Mouse (Mus musculus) right cerebral cortex, adult 18-20 months (tissue): Measurements from ENCODE around the gene Cyp27b1.

Experiments used
- DNase-seq: peaks from one replicate; pipeline ENCODE4 v3.0.0; 2022; ENCODE audit warnings: mixed read lengths

Gene Cyp27b1

DNA sequence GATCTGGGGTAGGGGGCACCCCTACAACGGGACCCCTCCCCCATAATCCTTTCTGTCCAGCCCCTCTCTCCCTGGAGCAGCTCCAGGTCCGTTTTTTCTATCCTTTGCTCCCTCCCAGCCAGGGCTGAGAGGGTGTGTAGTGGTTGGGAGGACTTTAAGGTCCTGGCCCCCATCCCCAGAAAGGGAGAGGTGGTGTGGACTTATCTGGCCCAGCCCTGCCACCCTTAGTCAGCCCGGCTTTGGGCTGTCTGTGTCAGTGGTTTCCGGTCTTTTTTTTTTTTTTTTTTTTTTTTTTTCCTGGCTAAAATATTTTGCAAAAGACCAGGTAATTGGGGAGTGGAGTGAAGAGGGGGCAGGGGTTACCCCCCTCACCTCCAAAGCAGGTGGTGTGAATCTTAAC is 44.7 kb downstream of the Cyp27b1 start:
- DNase-seq = no peak

DNA sequence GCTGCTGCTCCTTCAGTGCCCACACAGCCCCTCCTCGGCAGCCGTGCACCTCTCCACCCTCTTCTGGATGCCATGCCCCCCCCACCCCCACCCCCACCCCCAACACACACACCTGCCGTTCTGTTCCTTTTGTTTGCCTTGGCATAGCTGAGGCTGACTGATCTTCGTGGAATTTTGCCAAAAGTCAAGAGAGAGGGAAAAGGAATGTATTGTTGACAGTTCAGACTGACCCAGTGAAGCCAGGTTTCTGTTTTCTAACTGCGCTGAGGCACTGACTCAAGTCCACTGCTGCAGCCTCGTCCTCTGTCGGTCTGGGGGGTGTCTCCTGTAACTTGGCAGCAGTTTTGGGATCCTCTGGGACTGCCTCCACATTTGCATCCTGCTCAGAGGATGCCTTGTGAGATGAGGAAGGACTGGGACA is 46.3 kb downstream of the Cyp27b1 start:
- DNase-seq = no peak

DNA sequence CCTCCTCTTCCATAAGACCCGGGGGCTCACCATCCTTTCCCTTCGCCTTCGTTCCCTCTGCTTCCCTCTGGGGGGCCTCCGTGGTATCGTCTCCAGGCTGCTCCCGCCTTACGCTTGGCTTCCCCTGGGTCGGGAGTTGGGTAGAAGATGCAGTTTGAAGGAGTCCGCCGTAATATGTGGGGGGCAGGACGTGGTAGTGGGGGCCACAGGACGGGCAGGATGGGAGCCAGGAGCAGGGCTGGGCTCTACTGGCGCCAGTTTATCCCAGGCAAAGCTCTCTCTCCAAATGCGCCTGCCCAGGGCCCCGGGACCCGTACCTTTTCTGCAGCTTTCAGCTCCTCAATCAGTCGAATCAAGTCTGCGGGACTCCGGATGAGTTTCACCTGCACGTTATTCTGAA is 50.5 kb downstream of the Cyp27b1 start:
- DNase-seq = no peak

DNA sequence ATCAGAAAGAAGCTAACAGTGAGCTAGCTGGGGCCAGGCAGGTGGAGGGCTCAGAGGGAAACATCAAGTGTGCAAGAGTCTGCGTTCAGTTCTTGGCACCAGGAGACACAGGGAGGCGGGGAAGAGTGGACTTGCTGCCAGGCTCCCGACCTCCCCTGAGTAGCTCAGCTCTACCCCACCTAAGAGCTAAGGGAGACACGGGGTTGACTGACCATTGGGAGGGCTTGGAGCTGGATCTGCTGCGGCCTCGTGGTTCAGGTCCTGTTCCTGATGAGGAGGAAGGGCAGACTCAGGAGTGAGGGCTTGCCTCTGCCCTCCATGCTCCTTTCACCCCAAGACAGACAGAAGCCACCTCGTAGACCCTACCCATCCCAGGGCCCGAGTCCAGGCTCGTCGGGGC is 51.1 kb downstream of the Cyp27b1 start:
- no peak for DNase-seq

DNA sequence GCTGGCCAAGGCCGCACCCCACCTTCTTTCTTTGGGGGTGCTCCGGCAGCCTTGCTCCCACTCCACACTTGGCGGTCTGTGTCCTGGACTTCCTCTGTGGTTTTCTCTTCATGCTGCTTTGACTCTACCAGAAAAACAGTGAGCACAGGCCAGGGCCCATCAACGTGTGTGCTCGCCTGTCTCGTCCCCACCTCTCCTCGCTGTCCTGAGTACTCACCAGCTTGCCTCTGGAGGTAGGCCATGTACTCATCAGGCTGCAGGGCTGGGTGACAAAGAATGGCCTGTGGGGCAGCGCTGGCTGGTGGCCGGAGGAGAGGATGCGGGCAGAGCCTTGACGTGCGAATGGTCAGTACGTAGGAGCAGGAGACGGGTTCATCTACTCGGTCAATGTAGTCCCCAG is 51.8 kb downstream of the Cyp27b1 start:
- no peak for DNase-seq

DNA sequence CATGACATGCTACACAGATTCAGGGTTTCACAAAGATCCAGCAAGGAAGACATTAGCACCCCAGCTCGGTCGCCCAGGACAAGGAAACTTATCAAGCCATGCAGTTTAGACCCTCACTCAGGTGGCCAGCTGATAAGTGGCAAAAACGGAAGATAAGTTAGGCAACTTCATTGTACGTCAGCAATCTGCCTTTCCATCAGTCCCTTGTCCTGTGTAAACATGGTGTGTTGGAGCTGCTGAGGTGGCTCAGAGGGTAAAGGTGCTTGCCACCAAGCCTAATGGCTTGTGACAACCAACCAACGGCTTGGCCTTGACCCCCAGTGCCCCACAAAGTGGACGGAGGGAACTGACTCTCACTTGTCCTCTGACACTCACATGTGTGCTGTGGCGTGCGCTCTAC is 52.4 kb downstream of the Cyp27b1 start:
- no peak for DNase-seq

DNA sequence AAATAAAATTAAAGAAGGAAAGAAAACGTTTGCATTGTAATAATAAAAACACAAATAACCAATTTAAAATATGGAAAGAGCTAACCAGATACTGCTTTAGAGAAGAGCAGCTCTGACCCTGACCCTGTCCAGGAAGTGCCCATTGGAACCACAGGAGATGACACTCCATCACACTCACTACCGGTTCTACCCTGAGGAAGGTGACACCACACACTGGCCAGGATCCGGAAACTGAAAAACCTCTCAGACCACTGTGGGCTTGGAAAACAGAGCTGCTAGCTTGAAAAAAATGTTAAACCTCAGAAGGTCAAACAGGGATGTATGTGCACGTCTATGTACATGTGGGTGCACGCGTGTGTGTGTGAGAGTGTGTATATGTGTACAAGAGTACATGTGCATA is 53.1 kb downstream of the Cyp27b1 start:
- no peak for DNase-seq
